Mouse (Mus musculus) liver, postnatal 0 days (tissue): ENCODE results near the gene Oit1. TPM values are rescaled to one million over a fixed set of nuclear protein-coding genes. Genes with fewer than 3 reads are reported as not detected.

Experiments used
- ATAC-seq: fragments of 200-750 bp; cut with Nextera tagmentation; 2 replicates; pipeline ENCODE4 v1.8.0; 2017; ENCODE audit warnings: mild to moderate bottlenecking, moderate library complexity
- DNase-seq: peaks from one replicate; pipeline ENCODE4 v3.0.0-alpha.2; 2016
- H3K27ac ChIP-seq: fragments of 300-500 bp; sonication (generic); 2 replicates; pipeline ENCODE4 v1.5.1; 2014; ENCODE audit warnings: antibody characterized with exemption, moderate library complexity, mild to moderate bottlenecking, low read depth
- H3K27me3 ChIP-seq: fragments of 300-500 bp; sonication (generic); 2 replicates; pipeline ENCODE4 v1.6.1; 2014; ENCODE audit warnings: low read length, control low read depth, mixed read lengths; ENCODE audit not compliant: insufficient read depth
- H3K36me3 ChIP-seq: fragments of 300-500 bp; sonication (generic); replicated peaks from 2 replicates; pipeline ENCODE4 v1.6.1; 2014; ENCODE audit warnings: mild to moderate bottlenecking, control low read depth, low read length, moderate library complexity, mixed read lengths; ENCODE audit not compliant: insufficient read depth
- H3K4me1 ChIP-seq: fragments of 300-500 bp; sonication (generic); 2 replicates; pipeline ENCODE4 v1.6.1; 2014; ENCODE audit warnings: antibody characterized with exemption, mild to moderate bottlenecking, control low read depth; ENCODE audit not compliant: insufficient read depth
- H3K4me2 ChIP-seq: fragments of 300-500 bp; sonication (generic); 2 replicates; pipeline ENCODE4 v1.6.1; 2014; ENCODE audit warnings: low read depth, mild to moderate bottlenecking, low read length, moderate library complexity, mixed read lengths
- H3K4me3 ChIP-seq: fragments of 300-500 bp; sonication (generic); 2 replicates; pipeline ENCODE4 v1.5.1; 2014; ENCODE audit warnings: low read depth, low read length
- H3K9ac ChIP-seq: fragments of 300-500 bp; sonication (generic); replicated peaks from 2 replicates; pipeline ENCODE4 v1.6.1; 2014; ENCODE audit warnings: mild to moderate bottlenecking, moderate library complexity
- H3K9me3 ChIP-seq: fragments of 300-500 bp; sonication (generic); 2 replicates; pipeline ENCODE4 v1.6.1; 2016; ENCODE audit warnings: mild to moderate bottlenecking, control low read depth, low read length, mixed read lengths
- CTCF ChIP-seq: sonication (generic); IDR thresholded peaks from 2 replicates; pipeline ENCODE4 v1.5.1; 2016; ENCODE audit warnings: antibody characterized with exemption, low read depth
- EP300 ChIP-seq: IDR thresholded peaks from 2 replicates; pipeline ENCODE4 v1.6.1; 2016; ENCODE audit warnings: antibody characterized with exemption, low read depth, mild to moderate bottlenecking
- WGBS: fragments of 180-500 bp; shearing (Covaris S2); extraction: QIAGEN DNeasy Blood & Tissue Kit; methylation state at CpG from one replicate; pipeline ENCODE4 v1.1.7; 2014; ENCODE audit not compliant: insufficient replicate concordance; 5-methylcytosine and 5-hydroxymethylcytosine counted together
- polyA plus RNA-seq: library from polyadenylated mRNA; unstranded; fragments of >200 nt; fragmentation: Nextera tagmentation; extraction: Ambion mirVana; gene quantifications from 2 replicates; pipeline ENCODE4 v1.2.1, GENCODE M21; 2015

The Oit1 gene
- polyA plus RNA-seq, 1 experiment from 2014 or later, result not detected

- Histone ChIP-seq H3K4me3 (no peak overlapping the region), H3K27ac (no peak overlapping the region), H3K4me2 (no peak overlapping the region), H3K36me3 (no peaks in the 10 kb centered on the region), H3K9me3 (no peaks in the 10 kb centered on the region), H3K4me1 (no peaks in the 10 kb centered on the region), H3K9ac (no peak overlapping the region), H3K27me3 (no peaks in the 10 kb centered on the region)
- no peak for DNase-seq
- TF ChIP-seq CTCF (no peak), EP300 (no peak)
- whole genome bisulfite sequencing, result 69% methylated on average over 6 of the region's 6 CpGs
- ATAC-seq, result no peak
These were observed 48.2 kb downstream of the Oit1 start for GRCm38 (mm10) chr14:8330390-8330789.

GRCm38 (mm10) chr14:8329552-8329951, 49.0 kb downstream of the Oit1 start:
- Histone ChIP-seq H3K27me3 (no peaks in the 10 kb centered on the region), H3K4me1 (no peaks in the 10 kb centered on the region)

GRCm38 (mm10) chr14:8327371-8327770, 51.2 kb downstream of the Oit1 start:
- H3K27me3 ChIP-seq, result no peaks in the 10 kb centered on the region
- 49% methylated on average over 1 of the region's 1 CpGs for WGBS
- TF ChIP-seq EP300 (no peak), CTCF (no peak)
- peak overlapping the region; percentile 63 for H3K27ac ChIP-seq
- H3K4me3 ChIP-seq, result no peak overlapping the region
- DNase-seq, result peak; percentile 29
- H3K4me1 ChIP-seq, result no peaks in the 10 kb centered on the region
- no peaks in the 10 kb centered on the region for H3K36me3 ChIP-seq
- H3K9me3 ChIP-seq, result no peaks in the 10 kb centered on the region
- peak; percentile 61 for ATAC-seq
- H3K9ac ChIP-seq, result no peak overlapping the region
- no peak overlapping the region for H3K4me2 ChIP-seq

More at GRCm38 (mm10) chr14:8329552-8329951, 49.0 kb downstream of the Oit1 start:
- Histone ChIP-seq H3K27ac (no peak overlapping the region), H3K4me3 (no peak overlapping the region), H3K9me3 (no peaks in the 10 kb centered on the region), H3K4me2 (no peak overlapping the region), H3K36me3 (no peaks in the 10 kb centered on the region), H3K9ac (no peak overlapping the region)
- WGBS, result 82% methylated on average over 4 of the region's 4 CpGs
- no peak for TF ChIP-seq CTCF
- TF ChIP-seq EP300, result no peak
- DNase-seq (no peak), ATAC-seq (no peak)

GRCm38 (mm10) chr14:8326961-8327360, 51.6 kb downstream of the Oit1 start:
- no peak overlapping the region for H3K4me2 ChIP-seq
- peak; percentile 80 for ATAC-seq
- peak overlapping the region; percentile 63 for H3K27ac ChIP-seq

GRCm38 (mm10) chr14:8325746-8326145, 52.8 kb downstream of the Oit1 start:
- WGBS, result 73% methylated on average over 4 of the region's 4 CpGs
- TF ChIP-seq CTCF, result no peak
- TF ChIP-seq EP300, result no peak
- H3K9ac ChIP-seq, result no peak overlapping the region
- H3K27ac ChIP-seq, result no peak overlapping the region
- H3K4me3 ChIP-seq, result no peak overlapping the region
- H3K4me2 ChIP-seq, result no peak overlapping the region
- ATAC-seq (no peak), DNase-seq (no peak)
- no peaks in the 10 kb centered on the region for H3K4me1 ChIP-seq
- H3K9me3 ChIP-seq, result no peaks in the 10 kb centered on the region
- no peaks in the 10 kb centered on the region for H3K27me3 ChIP-seq
- no peaks in the 10 kb centered on the region for H3K36me3 ChIP-seq

More at GRCm38 (mm10) chr14:8326961-8327360, 51.6 kb downstream of the Oit1 start:
- no peak overlapping the region for H3K9ac ChIP-seq
- H3K27me3 ChIP-seq, result no peaks in the 10 kb centered on the region
- H3K4me3 ChIP-seq, result no peak overlapping the region
- DNase-seq, result no peak
- TF ChIP-seq EP300, result no peak
- 0 out of 2 replicates have a peak, but pooled peaks have one; percentile 8 for TF ChIP-seq CTCF
- H3K9me3 ChIP-seq, result no peaks in the 10 kb centered on the region
- no peaks in the 10 kb centered on the region for H3K4me1 ChIP-seq
- no peaks in the 10 kb centered on the region for H3K36me3 ChIP-seq

GRCm38 (mm10) chr14:8320528-8320927, 58.0 kb downstream of the Oit1 start:
- ATAC-seq (no peak), DNase-seq (no peak)
- no peak overlapping the region for H3K4me2 ChIP-seq
- H3K27ac ChIP-seq, result no peak overlapping the region
- no peaks in the 10 kb centered on the region for H3K36me3 ChIP-seq
- WGBS, result 77% methylated on average over 3 of the region's 3 CpGs
- no peak overlapping the region for H3K9ac ChIP-seq
- no peaks in the 10 kb centered on the region for H3K4me1 ChIP-seq
- peaks cover 28% of the 10 kb centered on the region for H3K27me3 ChIP-seq
- H3K9me3 ChIP-seq, result no peaks in the 10 kb centered on the region
- no peak for TF ChIP-seq CTCF
- TF ChIP-seq EP300, result no peak
- no peak overlapping the region for H3K4me3 ChIP-seq
